Mouse (Mus musculus) adipocyte (in vitro differentiated cells): ENCODE measurements at regions not wholly inside any gene's neighbourhood (a gene's known extent, or its start where the extent isn't known, plus 50 kb on each side); places are given as distances from the start of the nearest gene placed in this dataset.

Experiments used
- DNase-seq: peaks from one replicate; pipeline ENCODE4 v3.0.0-alpha.2; 2016; ENCODE audit warnings: low spot score

DNA sequence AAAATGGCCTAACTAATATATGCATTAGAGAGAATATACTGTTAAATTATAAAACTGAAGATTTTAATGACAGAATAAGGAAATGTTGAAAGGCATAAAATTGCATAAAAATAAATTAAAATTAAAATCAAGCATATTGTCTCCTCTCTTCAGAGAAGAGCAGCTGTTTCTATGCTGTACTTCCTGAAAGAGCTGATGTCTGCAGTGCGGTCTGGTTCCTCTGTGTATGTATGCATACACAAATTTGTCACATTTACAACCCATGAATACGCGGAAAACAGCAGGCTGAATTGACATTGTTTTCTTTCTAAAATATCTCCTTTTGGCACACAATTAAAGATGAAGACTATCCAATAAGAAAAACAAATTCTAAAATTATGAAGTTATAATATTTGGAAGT is 278.5 kb downstream of the Olfr1505 start:
- DNase-seq, result no peak

DNA sequence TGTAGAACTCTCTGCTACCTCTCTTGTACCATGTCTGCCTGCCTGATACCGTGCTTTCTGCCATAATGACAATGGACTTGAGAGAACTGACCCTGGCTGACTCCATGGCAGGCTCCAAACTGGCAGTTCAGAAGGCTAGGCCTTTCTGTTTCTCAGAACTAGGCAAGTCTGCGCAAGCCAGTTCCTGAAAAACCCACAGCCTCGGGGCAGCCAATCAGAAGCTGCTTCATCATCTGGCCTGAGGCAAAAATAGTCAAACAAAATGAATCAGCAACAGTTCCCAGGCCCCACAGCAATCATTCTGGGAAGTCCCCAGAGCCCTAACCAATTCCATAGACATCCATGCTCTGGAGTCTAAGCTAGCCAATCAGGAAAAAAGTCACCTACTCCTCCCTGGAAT is 284.5 kb downstream of the Olfr1505 start:
- no peak for DNase-seq

DNA sequence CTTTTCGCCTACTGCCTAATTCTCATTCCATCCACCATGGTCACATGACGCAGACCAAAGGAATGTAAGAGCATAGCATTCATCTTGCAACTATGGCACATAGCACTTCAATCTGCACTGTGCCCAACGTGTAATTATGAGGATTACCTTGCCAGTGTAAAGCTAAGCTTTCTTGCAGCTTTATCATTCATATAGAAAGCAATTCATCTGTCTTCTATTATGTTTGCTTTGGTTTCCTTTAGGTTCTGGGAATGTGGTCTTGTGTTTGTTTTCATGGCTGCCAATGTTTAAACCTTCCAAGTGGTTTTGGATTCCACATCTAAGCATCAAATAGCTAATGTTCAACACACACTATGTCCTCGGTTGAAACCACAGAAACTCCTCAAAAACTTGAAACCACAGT is 307.2 kb downstream of the Olfr1505 start:
- no peak for DNase-seq

DNA sequence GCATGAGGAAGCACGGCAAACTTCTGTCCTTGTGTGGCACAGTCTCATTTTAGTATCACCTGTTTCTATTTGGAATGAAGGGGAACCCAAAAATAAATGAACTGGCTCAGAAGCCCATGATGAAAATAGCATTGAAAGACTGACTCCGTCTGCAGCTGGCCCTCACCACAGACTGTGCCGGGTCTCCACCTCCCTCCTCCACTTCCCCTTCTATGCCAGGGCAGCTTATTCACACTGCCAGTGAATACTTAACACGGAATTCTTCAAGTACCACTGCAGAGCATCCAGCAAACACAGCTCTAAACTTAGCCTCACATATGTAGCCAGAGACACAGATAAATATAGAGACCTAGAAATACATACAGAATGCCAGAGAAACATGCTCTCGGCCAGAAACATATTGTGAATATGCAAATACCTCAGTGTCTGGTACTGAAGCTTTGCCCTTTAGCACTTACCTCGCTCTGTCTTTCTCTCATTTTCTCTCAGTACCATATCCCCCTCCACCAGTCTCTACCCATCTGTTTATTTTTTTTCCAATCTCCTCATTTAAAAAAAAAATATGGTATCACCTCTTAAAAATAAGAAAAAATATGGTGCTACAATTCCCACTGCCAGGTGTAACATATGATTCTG is 311.8 kb downstream of the Olfr1505 start:
- DNase-seq, result no peak

DNA sequence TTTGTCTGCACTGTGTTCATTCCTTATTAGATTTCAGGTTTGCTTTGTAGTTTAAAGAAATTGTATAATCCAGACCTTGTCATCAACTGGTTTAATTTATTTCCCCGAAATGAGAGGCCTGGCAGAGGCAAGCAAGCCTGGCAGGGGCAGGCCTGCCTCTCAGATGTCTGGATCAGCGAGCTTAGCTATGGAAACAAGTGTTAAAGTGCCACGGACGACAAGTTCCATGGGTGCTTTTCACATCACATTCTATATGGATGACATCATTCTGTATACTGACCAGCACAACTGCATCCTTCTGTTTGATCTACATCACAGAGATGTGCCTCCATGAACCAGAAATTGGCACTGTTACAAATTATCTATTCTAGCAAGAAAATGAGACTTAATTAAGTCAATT is 312.5 kb downstream of the Olfr1505 start:
- no peak for DNase-seq

DNA sequence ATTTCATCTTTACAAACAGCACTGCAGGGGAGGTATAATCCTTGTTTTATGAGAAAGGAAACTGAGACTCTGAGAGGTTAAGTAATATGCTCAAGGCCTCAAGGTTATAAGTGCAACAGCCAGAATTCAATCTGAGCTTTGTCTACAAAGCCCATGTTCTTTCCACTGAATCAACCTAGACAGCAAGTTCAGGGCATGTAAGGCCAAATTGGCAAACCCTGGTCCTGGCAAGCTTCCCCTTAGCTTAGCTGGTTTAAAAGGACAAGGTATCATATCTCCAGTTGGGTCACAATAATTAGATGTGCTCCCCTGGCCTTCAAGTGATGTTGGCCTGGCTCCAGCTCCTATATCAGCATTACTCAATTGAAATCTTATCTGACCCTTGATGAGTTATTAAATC is 313.2 kb downstream of the Olfr1505 start:
- DNase-seq, result no peak

DNA sequence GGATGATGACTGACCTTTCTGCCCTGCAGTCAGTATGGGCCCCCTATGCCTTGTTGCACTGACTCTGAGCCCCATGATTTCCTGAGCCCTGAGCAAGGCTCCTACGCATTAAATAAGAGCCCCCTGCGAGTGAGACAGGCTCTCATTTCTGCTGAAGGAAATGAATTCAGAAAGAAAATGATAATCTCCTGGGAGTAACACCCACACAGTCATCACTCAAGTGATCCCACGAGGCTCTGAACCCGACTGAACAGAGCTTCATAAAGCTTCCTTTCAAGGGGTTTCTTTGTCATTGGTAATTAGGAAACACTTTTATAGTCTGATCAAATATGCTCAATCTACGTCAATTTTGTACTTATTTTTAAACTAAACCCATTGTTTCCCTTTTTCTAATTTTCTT is 330.2 kb downstream of the Olfr1505 start:
- no peak for DNase-seq

DNA sequence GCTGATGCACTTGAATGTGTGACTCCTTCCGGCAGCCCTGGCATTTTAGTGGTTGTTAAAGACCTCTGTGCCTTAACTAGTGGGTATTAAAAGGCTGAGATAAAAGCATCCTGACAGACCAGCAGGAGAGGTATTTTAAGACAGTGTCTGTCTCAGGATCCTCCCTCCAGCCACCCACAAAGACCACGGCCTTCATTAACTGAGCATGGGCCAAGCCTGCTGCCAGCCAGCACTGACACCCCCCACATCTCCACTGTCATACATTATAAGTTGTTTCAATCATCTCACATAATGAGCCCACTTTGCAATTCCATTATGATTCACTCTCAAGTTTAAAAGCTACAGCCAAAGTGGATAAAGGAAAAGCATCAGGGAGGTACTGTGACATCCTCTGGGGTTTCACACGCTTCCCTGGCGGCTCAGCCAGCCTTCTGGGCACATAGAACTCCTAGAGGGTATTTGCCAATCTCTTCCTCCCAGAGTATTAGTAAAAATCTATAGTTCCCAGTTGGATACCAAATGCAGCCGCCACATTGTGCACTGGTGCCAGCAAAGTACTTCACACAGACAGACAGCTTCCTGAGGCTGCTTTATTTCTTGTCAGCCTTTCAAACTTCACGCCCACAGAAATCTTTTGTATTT is 333.8 kb downstream of the Olfr1505 start:
- no peak for DNase-seq

DNA sequence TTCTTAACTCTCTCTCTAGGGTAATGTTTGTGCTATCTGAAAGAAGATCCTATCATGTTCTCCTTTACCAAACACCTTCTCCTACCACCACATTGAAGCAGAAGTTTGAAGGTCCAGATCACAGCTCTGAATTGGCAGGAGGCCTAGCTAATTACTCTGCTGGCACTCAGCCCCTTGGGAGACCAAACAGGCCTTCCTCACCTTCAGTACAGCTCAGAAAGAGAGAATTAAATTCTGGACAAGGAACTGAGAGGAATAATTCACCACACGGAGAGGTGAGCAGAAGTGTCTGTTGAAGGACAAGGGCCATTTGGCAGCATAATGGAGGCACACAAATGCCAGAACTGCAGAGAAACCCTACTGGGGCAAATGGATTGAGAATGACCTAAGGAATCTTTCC is 334.6 kb downstream of the Olfr1505 start:
- DNase-seq, result no peak

DNA sequence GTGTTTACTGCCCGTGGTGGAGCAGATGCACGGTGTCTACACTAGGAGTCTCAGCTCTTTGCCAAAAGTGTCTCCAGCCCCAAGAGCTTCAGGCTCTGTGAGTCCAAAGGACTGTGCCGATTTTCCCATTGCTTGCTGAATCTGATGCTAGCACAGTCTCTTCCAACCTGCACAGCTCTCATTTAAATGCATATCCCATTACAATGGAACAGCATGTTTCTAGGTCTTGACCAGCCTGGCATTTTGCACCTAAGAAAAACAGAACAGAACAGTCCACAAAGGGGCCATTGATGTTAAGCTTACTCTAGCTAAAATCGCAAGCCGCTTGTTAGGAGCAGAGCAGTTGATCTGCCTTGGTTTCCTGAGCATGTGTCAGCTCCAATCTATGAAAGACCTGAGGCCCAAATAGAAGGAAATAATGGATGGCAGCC is 339.2 kb downstream of the Tle4 start:
- DNase-seq, result no peak

DNA sequence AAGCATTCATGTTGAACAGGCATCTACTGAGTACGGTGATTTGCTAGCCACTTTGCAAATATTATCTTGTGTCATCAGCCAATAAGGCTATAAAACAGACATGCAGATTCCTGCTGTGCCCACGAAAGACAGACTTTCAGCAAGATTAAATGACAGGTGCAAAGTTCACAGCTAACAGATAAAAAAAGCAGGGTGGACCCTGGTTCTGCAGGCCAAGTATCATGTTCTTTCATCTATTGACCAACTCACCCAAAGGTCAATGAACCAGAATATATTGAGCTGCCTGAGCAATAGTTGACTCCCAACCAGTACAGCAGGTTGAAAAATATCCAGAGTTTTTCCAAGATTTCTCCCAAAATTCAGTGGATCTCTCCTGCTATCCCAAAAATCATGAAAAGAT is 338.6 kb downstream of the Tle4 start:
- DNase-seq, result no peak

DNA sequence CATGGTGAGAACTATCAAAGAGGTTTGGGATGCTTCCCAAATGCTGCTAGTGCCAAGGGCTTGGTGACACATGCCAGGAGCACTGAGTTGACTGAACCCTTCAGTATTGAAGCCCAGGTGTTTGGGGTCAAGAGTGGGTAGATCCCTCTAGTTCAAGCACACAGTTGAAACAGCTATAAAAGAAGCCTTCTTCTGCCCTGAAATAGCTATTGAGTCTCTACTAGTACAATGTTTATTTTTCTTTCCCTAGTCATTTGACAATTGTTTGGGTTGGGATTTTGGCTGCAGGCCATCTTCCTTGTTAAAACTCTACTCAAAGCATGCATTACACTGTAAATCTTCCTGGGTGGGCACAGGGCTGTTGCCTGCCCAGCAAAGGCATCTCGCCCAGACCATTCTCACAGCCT is 308.5 kb downstream of the Tle4 start:
- DNase-seq, result no peak

DNA sequence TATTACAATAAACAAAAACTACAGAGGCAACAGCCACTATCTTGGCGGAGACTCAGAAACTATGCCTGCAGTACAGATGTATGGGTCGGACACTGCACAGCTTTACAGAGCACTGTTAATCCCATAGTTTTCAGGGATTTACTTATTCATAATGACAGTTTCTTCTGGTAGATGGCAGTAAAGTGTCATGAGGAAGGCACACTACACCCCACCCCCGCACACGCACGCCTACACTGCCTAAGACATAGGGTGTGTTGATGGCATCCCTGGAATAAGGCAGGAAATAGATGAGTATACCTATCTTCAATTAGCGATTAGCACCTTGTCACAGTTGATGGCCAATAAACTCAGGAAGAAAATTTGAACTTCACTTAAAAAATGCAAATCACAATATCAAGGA is 306.9 kb downstream of the Tle4 start:
- no peak for DNase-seq

DNA sequence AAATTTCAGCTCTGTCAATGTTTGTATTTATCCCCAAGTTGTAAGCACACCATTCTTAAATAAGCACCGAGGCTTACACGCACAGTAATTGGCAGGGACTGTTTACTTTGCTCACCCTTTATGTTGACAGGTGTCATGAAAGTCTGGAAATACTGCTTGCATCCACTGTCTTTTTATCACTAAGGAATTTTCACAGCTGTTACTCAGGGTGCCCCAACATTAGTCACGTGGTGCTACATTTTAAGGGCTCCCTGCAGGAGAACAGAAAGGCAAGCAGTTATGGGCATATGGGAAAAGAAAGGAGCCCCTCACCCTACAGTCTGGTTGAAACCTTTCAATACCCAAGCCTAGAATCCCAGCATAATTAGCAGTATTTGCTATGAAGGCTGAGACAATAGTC is 304.7 kb downstream of the Tle4 start:
- DNase-seq, result no peak

DNA sequence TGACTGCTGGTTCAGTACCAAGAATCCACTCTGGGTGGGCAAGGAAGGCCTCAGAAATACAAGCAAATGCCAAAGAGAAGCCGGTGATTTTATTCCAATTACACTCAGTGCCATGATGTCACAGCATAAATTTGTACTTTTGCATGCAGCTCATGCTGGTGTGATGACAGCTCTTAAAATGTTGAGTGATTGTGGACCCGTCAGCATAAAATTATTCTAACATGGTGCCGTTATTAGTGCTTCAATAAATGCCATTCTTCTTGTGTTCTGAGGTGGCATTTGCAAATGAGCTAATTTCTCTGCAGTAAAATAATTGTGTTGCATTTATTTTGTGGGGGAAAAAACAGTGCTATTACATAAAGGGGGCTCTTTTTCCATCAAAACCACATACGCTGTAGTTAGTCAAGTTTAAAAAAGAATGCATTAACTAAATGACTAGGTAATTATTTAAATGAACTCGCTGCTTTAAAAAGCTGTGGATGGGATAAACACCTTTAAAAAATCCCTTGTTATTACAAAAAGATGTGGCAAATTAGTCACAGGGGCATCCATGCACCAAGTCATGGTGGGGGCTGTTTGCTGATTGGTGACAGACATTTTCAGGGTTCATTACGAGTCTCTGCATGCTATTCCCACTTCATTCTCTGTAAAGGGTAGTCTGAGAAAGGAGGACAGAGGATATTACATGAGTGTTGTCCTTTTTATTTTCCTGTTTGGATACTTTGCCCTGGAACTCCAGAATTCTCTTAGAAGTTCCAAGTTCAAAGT is 296.5 kb downstream of the Tle4 start:
- no peak for DNase-seq

DNA sequence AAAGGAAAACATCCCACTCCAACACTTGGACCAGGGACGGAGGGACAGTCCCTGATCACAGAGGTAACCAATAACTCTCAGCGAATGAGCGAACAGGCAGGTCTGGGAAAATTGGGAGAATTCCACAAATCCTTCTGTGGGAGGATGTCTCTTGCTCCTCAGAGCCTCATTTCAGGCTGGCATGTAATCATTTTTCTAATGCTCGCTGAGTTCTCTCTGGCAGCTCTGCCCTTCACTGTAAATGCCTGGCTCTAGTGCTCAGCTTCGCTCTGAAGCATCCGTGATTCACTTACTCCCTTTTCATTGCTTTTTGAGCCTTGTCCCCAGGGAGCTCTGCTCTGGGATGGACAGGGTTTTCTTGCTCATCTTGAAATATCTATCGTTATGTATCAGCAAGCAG is 283.6 kb downstream of the Tle4 start:
- no peak for DNase-seq

DNA sequence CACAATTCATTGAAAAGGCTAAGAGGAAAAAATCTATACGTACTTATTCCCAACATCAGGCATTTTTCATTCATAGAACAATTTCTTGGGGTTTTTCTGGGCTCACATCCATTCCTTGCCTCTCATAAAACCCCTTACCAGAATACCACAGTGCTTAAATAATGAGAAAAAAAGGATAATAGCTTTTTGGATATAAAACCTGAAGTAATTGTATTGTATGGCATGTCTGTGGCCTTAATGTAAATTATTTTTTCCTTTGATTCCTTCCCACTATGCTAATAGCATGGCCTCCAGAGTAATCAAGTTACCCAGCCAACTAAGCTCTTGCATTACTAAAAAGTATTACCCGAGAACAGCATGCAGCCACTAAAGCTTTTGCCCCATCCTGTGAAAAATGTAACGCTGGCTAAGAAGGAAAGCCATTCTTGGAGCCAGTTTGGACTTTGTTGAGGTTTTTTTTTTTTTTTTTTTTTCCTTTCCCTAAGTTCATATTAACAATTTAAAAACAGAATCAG is 278.1 kb downstream of the Tle4 start:
- DNase-seq, result no peak

DNA sequence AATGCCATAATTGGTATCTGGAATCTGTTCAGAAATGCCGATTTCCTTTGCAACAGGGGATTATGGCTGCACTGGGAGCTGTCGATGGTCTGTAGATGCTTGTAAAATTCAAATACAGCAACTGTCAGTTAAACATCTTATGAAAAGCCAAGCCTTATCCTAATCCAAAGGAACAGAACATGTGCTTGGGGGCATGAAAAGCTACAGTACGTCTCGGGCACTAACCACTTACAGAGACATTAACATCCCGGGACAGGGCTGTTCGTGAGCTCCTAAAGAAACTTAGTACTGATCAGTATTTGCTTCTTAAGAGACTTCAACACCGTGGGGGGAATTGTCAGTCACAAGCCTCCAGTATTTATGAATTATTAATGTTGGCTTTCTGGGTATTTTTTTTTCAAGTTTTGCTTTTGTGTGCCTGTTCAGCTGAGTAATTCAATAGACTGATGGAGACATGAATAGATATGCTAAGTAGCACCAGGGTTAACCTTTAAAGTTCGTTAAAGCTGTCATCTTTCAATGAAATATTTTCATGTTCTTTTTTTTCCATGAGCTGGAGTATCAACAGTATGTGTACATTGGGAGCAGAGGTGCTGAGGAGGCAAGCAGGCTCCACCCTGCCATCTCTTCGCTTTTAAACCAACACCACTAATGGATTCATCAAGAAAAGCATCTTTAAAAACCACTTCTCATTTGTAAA is 272.3 kb downstream of the Tle4 start:
- no peak for DNase-seq

DNA sequence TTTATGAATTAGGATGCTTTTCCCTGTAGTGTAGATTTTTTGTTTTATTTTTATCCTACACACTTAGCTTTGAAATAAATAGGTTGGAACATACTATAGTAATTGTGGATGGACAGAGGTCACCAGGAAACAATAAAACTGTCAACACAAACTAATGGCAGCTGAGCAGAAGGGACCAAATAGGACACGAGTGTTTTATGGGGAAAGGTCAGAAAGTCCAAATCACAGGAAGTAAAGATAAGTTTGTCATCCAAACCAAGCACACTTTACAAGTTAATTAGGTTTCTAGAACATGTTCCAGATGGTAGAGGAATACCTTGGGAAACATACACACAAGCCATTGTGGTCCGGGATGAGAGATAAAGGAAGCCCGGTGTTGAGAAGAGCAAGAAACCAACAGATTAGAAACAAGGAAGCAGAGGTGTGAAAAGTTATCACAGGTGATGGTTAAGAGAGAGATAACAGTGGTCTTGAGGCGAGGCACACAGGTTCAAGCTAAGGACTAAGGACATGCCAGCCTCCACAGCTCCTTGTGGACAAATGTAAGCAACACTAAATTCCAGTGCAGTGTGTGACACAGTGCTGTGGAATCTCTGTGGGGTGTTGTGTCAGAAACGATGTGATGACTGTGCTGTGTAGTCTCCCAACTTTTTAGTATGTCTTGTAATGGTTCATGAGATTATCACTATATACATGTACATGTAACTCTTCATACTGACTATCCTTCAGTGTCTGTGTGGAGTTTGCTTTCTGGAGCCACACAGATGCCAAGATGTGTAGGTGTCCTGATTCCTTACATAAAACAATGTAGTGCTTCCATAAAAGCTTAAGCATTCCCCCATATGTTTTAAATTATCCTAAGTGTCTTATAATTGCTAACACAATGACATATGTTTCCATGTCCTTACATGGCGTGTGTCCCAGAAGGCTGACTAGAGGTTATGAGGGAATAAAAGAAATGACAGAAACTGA is 264.5 kb downstream of the Tle4 start:
- no peak for DNase-seq

DNA sequence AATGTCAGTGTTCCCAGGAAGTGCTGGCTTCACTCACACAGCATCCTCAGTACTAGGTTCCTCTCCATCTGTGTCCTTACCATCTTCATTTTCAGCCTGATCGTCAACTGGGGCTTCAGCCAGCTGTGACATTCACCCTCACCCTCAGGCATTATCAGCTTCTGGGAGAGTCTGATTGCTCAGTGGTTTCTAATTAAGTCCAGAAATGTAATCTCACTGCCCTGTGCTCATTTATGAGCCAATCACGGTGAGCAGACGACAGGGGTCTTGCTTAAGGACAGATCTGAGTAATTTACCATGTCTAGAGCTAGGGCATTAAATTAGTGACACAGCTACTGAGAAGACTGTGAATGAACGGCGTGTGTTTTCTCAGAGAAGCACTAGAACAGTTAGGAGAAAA is 260.8 kb downstream of the Tle4 start:
- DNase-seq, result no peak

DNA sequence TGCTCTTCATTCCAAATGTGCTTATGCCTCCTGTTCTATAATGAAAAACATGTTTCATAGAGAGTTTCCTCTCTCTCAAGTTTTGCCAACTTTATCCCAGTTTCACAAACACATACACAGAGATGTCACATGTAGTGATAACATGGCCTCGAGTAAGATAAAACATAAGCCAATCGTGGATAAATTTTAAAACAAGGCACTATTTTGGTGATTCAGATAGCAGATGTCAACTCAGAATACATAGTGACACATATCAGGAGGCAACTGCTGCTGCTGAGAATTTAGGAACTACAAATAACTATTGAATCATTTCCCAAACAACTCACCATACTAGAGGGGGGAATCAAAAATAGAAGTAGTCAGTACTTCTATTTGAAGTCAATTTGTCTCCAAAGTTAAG is 257.1 kb downstream of the Tle4 start:
- no peak for DNase-seq
